Mouse (Mus musculus) forebrain, embryonic 11.5 days (tissue): ENCODE data around the gene Sestd1. TPM values are rescaled to one million over a fixed set of nuclear protein-coding genes. Genes with fewer than 3 reads are reported as not detected.

Experiments used
- ATAC-seq: fragments of 200-750 bp; cut with Nextera tagmentation; replicated peaks from 2 replicates; pipeline ENCODE4 v1.8.0; 2017; ENCODE audit warnings: moderate TSS enrichment; ENCODE audit not compliant: low FRiP score
- DNase-seq: peaks from one replicate; pipeline ENCODE4 v3.0.0-alpha.2; 2017; ENCODE audit warnings: low spot score
- H3K27ac ChIP-seq: fragments of 300-500 bp; sonication (generic); 2 replicates; pipeline ENCODE4 v1.5.1; 2014; ENCODE audit warnings: low read depth, low read length
- H3K27me3 ChIP-seq: fragments of 300-500 bp; sonication (generic); 2 replicates; pipeline ENCODE4 v1.6.1; 2014; ENCODE audit warnings: mild to moderate bottlenecking, low read length, mixed read lengths; ENCODE audit not compliant: control insufficient read depth, insufficient read depth
- H3K36me3 ChIP-seq: fragments of 300-500 bp; sonication (generic); 2 replicates; pipeline ENCODE4 v1.6.1; 2014; ENCODE audit warnings: mild to moderate bottlenecking, low read length, moderate library complexity, mixed read lengths; ENCODE audit not compliant: control insufficient read depth, insufficient read depth
- H3K4me1 ChIP-seq: fragments of 300-500 bp; sonication (generic); replicated peaks from 2 replicates; pipeline ENCODE4 v1.6.1; 2014; ENCODE audit warnings: low read length, mixed read lengths; ENCODE audit not compliant: control insufficient read depth, insufficient read depth
- H3K4me2 ChIP-seq: fragments of 300-500 bp; sonication (generic); 2 replicates; pipeline ENCODE4 v1.6.1; 2014; ENCODE audit warnings: low read depth, mild to moderate bottlenecking, low read length, moderate library complexity, mixed read lengths; ENCODE audit not compliant: severe bottlenecking
- H3K4me3 ChIP-seq: fragments of 300-500 bp; sonication (generic); 2 replicates; pipeline ENCODE4 v1.5.1; 2014; ENCODE audit warnings: low read depth, low read length
- H3K9ac ChIP-seq: fragments of 300-500 bp; sonication (generic); 2 replicates; pipeline ENCODE4 v1.6.1; 2014; ENCODE audit warnings: low read length
- H3K9me3 ChIP-seq: fragments of 300-500 bp; sonication (generic); 2 replicates; pipeline ENCODE4 v1.6.1; 2016; ENCODE audit warnings: low read length, mixed read lengths; ENCODE audit not compliant: control insufficient read depth
- WGBS: fragments of 180-500 bp; shearing (Covaris S2); extraction: QIAGEN DNeasy Blood & Tissue Kit; methylation state at CpG from one replicate; pipeline ENCODE4 v1.1.7; 2014; 5-methylcytosine and 5-hydroxymethylcytosine counted together
- polyA plus RNA-seq: library from polyadenylated mRNA; unstranded; fragments of >200 nt; fragmentation: Nextera tagmentation; extraction: Ambion mirVana; gene quantifications from 2 replicates; pipeline ENCODE4 v1.2.1, GENCODE M21; 2014

The Sestd1 gene
- polyA plus RNA-seq, 1 experiment from 2014 or later, result 26.0 TPM

- no peaks in the 10 kb centered on the region for H3K9me3 ChIP-seq
- peaks cover 13% of the 10 kb centered on the region; the same call in 1 of the 2 replicates for H3K4me1 ChIP-seq
- WGBS, result 81% methylated on average over 6 of the region's 6 CpGs
- no peak overlapping the region for H3K4me3 ChIP-seq
- no peak overlapping the region for H3K27ac ChIP-seq
- H3K4me2 ChIP-seq, result no peak overlapping the region
- no peak for ATAC-seq
- no peaks in the 10 kb centered on the region for H3K27me3 ChIP-seq
- no peaks in the 10 kb centered on the region for H3K36me3 ChIP-seq
- DNase-seq, result no peak
- no peak overlapping the region for H3K9ac ChIP-seq
These were observed 107.0 kb downstream of the Sestd1 start for GRCm38 (mm10) chr2:77173366-77173765.

GRCm38 (mm10) chr2:77172241-77172671 is 108.1 kb downstream of the Sestd1 start:
- H3K27ac ChIP-seq, result no peak overlapping the region
- no peaks in the 10 kb centered on the region for H3K9me3 ChIP-seq
- ATAC-seq, result peak; percentile 42; the same call in 1 of the 2 replicates
- H3K4me2 ChIP-seq, result peak overlapping the region; percentile 40
- WGBS, result 9% methylated on average over 10 of the region's 10 CpGs
- H3K36me3 ChIP-seq, result no peaks in the 10 kb centered on the region
- peaks cover 13% of the 10 kb centered on the region; the same call in 1 of the 2 replicates for H3K4me1 ChIP-seq
- no peak overlapping the region for H3K4me3 ChIP-seq
- no peak for DNase-seq
- no peaks in the 10 kb centered on the region for H3K27me3 ChIP-seq
- H3K9ac ChIP-seq, result peak overlapping the region; percentile 27; the same call in 1 of the 2 replicates

GRCm38 (mm10) chr2:77171444-77172240 is 108.8 kb downstream of the Sestd1 start:
- WGBS, result 32% methylated on average over 23 of the region's 23 CpGs
- Histone ChIP-seq H3K36me3 (no peaks in the 10 kb centered on the region), H3K4me3 (no peak overlapping the region), H3K9me3 (no peaks in the 10 kb centered on the region), H3K9ac (peak overlapping the region; percentile 27), H3K4me2 (peak overlapping the region; percentile 40), H3K27me3 (no peaks in the 10 kb centered on the region), H3K27ac (no peak overlapping the region), H3K4me1 (peaks cover 13% of the 10 kb centered on the region; the same call in 1 of the 2 replicates)
- ATAC-seq, result peak; percentile 59
- no peak for DNase-seq

- Histone ChIP-seq H3K4me3 (peak within 1 kb of the TSS; percentile 32), H3K36me3 (no peaks in the 10 kb centered on the region), H3K4me2 (peak within 1 kb of the TSS; percentile 68), H3K9ac (peak within 1 kb of the TSS; percentile 53), H3K27me3 (no peaks in the 10 kb centered on the region), H3K27ac (no peak within 1 kb of the TSS), H3K9me3 (no peaks in the 10 kb centered on the region), H3K4me1 (peaks cover 13% of the 10 kb centered on the region; the same call in 1 of the 2 replicates)
- no peak for DNase-seq
- WGBS, result 27% methylated on average over 3 of the region's 6 CpGs
- ATAC-seq, result no peak
These were observed 109.7 kb downstream of the Sestd1 start, which contains the start of gene Ccdc141 for GRCm38 (mm10) chr2:77170633-77171105. Ccdc141 (minus strand) TSS chr2:77170636.

- H3K27ac ChIP-seq, result no peak overlapping the region
- WGBS, result 3% methylated on average over 20 of the region's 21 CpGs
These were observed 110.3 kb downstream of the Sestd1 start for GRCm38 (mm10) chr2:77169916-77170632.

GRCm38 (mm10) chr2:77169218-77169617 is 111.2 kb downstream of the Sestd1 start:
- no peak for ATAC-seq
- no peak overlapping the region for H3K4me2 ChIP-seq

More at GRCm38 (mm10) chr2:77169916-77170632, 110.3 kb downstream of the Sestd1 start:
- H3K4me3 ChIP-seq, result peak overlapping the region; percentile 32
- DNase-seq, result peak; percentile 59
- H3K4me1 ChIP-seq, result peaks cover 13% of the 10 kb centered on the region; the same call in 1 of the 2 replicates
- peak overlapping the region; percentile 53 for H3K9ac ChIP-seq
- H3K9me3 ChIP-seq, result no peaks in the 10 kb centered on the region
- no peaks in the 10 kb centered on the region for H3K27me3 ChIP-seq
- H3K36me3 ChIP-seq, result no peaks in the 10 kb centered on the region
- H3K4me2 ChIP-seq, result peak overlapping the region; percentile 68
- ATAC-seq, result peak; percentile 25

GRCm38 (mm10) chr2:77168781-77169180 is 111.6 kb downstream of the Sestd1 start:
- Histone ChIP-seq H3K4me2 (no peak overlapping the region), H3K4me1 (peaks cover 13% of the 10 kb centered on the region; the same call in 1 of the 2 replicates), H3K27ac (no peak overlapping the region), H3K36me3 (no peaks in the 10 kb centered on the region), H3K9me3 (no peaks in the 10 kb centered on the region), H3K27me3 (no peaks in the 10 kb centered on the region), H3K4me3 (no peak overlapping the region), H3K9ac (no peak overlapping the region)
- no peak for DNase-seq
- no peak for ATAC-seq
- 89% methylated on average over 7 of the region's 7 CpGs for WGBS

More at GRCm38 (mm10) chr2:77169218-77169617, 111.2 kb downstream of the Sestd1 start:
- H3K27ac ChIP-seq, result no peak overlapping the region
- WGBS, result 81% methylated on average over 4 of the region's 4 CpGs
- H3K36me3 ChIP-seq, result no peaks in the 10 kb centered on the region
- H3K27me3 ChIP-seq, result no peaks in the 10 kb centered on the region
- DNase-seq, result no peak
- H3K4me1 ChIP-seq, result peaks cover 13% of the 10 kb centered on the region; the same call in 1 of the 2 replicates
- no peak overlapping the region for H3K9ac ChIP-seq
- H3K9me3 ChIP-seq, result no peaks in the 10 kb centered on the region
- H3K4me3 ChIP-seq, result no peak overlapping the region

- H3K9ac ChIP-seq, result no peak overlapping the region
- H3K4me3 ChIP-seq, result no peak overlapping the region
- no peaks in the 10 kb centered on the region for H3K9me3 ChIP-seq
- H3K4me2 ChIP-seq, result no peak overlapping the region
- H3K27me3 ChIP-seq, result no peaks in the 10 kb centered on the region
- ATAC-seq (no peak), DNase-seq (no peak)
- WGBS, result 86% methylated on average over 13 of the region's 13 CpGs
- no peaks in the 10 kb centered on the region for H3K36me3 ChIP-seq
- peaks cover 13% of the 10 kb centered on the region; the same call in 1 of the 2 replicates for H3K4me1 ChIP-seq
- H3K27ac ChIP-seq, result no peak overlapping the region
These were observed 112.2 kb downstream of the Sestd1 start for GRCm38 (mm10) chr2:77168081-77168685.
